Mouse (Mus musculus): ENCODE results near the gene Cdc27. TPM values are rescaled to one million over a fixed set of nuclear protein-coding genes. Genes with fewer than 3 reads are reported as not detected.
"Not testable (repeated sequence)": the region's sequence is repeated elsewhere in the genome, so short reads cannot be mapped to it uniquely, and the experiment has no call there.

Cdc27 gene
- polyA plus RNA-seq, 1 experiment from 2014 or later: 55.5 TPM

DNA sequence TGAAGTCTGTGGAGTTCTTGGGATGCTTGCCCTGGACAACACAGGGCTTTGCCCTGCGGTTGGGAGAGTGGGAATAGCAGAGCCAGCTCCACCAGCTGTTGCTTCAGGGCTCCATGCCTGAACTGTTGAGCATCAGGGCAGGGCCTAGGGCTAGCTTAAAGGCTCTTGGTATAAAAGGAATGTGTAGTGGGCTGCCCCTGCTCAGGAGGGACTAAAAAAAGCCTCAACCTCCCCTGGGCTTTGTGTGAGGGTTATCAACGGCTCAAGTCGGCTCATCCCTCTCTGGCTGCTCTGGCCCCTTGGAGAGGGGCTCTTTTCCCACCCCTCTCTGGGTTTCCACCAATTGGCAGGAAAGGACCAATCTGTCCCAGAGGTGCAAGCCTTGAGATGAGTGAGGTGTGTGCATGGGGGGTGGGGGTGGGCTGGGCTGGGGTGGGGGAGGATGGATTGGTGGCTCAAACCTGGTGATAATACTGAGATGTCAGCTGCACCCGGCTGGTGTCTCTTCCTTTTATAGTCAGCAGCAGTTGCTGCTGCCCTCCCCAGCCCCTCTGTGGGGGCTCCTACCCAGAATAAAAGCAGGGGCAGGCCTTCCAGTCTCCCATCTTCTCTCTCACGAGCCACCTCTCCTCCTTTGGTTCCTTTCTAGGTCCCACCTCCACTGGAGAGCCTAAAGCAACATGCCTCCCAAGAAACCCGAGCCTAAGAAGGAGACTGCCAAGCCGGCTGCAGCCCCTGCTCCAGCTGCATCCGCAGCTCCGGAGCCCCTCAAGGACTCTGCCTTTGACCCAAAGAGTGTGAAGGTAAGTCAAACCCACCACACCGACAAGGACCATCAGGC is 26.6 kb upstream of the Cdc27 start:
- Histone ChIP-seq H3K27me3 (ENCODE audit: control insufficient read depth, insufficient read depth, low read length) (no peaks in the 10 kb centered on the region), H3K9me3 (ENCODE audit: control insufficient read depth, low read length) (no peaks in the 10 kb centered on the region), H3K36me3 (ENCODE audit: control insufficient read depth, insufficient read depth, low read length) (no peaks in the 10 kb centered on the region), H3K4me2 (replicated peaks; ENCODE audit: low read depth, low read length) (no peak overlapping the region), H3K9ac (ENCODE audit: low read depth, low read length) (no peak overlapping the region), H3K27ac (ENCODE audit: low read depth, low read length) (no peak overlapping the region), H3K4me3 (ENCODE audit: low read length) (no peak overlapping the region), H3K4me1 (ENCODE audit: control insufficient read depth, insufficient read depth, low read length) (no peaks in the 10 kb centered on the region)
- 34% methylated on average over 10 of the region's 10 CpGs for WGBS
- ATAC-seq (ENCODE audit: low FRiP score, low TSS enrichment): no peak

- Histone ChIP-seq H3K4me1 (ENCODE audit: control insufficient read depth, insufficient read depth, low read length) (no peaks in the 10 kb centered on the region), H3K36me3 (ENCODE audit: control insufficient read depth, insufficient read depth, low read length) (no peaks in the 10 kb centered on the region), H3K9ac (ENCODE audit: low read depth, low read length) (no peak overlapping the region), H3K9me3 (ENCODE audit: control insufficient read depth, low read length) (no peaks in the 10 kb centered on the region), H3K27ac (ENCODE audit: low read depth, low read length) (no peak overlapping the region), H3K4me2 (replicated peaks; ENCODE audit: low read depth, low read length) (no peak overlapping the region), H3K27me3 (ENCODE audit: control insufficient read depth, insufficient read depth, low read length) (no peaks in the 10 kb centered on the region), H3K4me3 (ENCODE audit: low read length) (no peak overlapping the region)
- ATAC-seq (ENCODE audit: low FRiP score, low TSS enrichment): no peak
- WGBS: 51% methylated on average over 2 of the region's 2 CpGs
These were observed 22.1 kb upstream of the Cdc27 start for GRCm38 (mm10) chr11:104572566-104572965.

DNA sequence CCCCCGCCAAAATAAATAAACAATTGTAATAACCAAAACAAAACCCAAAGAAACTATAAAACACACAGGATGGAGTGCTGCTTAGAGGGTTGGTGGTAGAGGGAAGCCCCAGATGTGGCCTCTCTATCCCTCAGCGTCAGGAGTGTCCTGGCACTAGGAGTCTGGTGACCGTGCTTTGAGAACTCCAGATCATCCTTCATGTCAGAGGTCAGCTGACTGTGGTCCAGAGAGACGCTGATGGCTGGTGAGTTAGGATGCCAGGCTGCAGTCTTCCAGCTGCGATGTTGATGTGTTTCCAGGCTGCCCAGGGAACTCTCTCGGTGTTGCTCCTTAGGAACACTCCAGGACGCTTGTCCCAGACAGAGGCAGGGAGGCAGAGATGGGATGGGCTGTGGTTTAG is 21.7 kb upstream of the Cdc27 start:
- no peaks in the 10 kb centered on the region for H3K9me3 ChIP-seq (ENCODE audit: control insufficient read depth, low read length)
- H3K4me3 ChIP-seq (ENCODE audit: low read length): no peak overlapping the region
- H3K4me1 ChIP-seq (ENCODE audit: control insufficient read depth, insufficient read depth, low read length): no peaks in the 10 kb centered on the region
- H3K27me3 ChIP-seq (ENCODE audit: control insufficient read depth, insufficient read depth, low read length): no peaks in the 10 kb centered on the region
- H3K9ac ChIP-seq (ENCODE audit: low read depth, low read length): no peak overlapping the region
- no peak overlapping the region for H3K4me2 ChIP-seq (replicated peaks; ENCODE audit: low read depth, low read length)
- no peak for ATAC-seq (ENCODE audit: low FRiP score, low TSS enrichment)
- H3K27ac ChIP-seq (ENCODE audit: low read depth, low read length): no peak overlapping the region
- 43% methylated on average over 7 of the region's 7 CpGs for WGBS
- H3K36me3 ChIP-seq (ENCODE audit: control insufficient read depth, insufficient read depth, low read length): no peaks in the 10 kb centered on the region

DNA sequence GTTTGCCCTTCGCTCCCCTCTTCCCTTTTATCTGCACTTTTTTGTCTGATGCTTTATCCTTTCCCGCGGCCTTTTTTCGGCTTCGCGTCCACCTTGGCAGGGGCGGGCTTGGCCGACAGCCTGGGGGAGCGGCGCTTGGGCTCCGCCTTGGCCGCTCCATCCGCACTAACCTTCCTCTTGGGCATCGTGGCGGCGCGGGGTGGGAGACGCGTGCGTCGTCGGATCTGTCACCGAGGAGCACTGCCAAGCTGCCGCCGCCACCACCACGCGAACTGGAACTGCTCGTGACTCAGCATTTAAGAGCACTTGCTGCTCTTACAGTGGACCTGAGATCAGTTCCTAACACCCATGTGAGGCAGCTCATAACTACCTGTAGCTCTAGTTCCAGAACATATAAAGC is 21.0 kb upstream of the Cdc27 start:
- H3K9ac ChIP-seq (ENCODE audit: low read depth, low read length); H3K4me1 ChIP-seq (ENCODE audit: control insufficient read depth, insufficient read depth, low read length); H3K27me3 ChIP-seq (ENCODE audit: control insufficient read depth, insufficient read depth, low read length); ATAC-seq (ENCODE audit: low FRiP score, low TSS enrichment); H3K36me3 ChIP-seq (ENCODE audit: control insufficient read depth, insufficient read depth, low read length); H3K9me3 ChIP-seq (ENCODE audit: control insufficient read depth, low read length); H3K27ac ChIP-seq (ENCODE audit: low read depth, low read length): not testable (repeated sequence)
- 2% methylated on average over 28 of the region's 28 CpGs for WGBS
- peak overlapping the region; percentile 36 for H3K4me3 ChIP-seq (ENCODE audit: low read length)
- peak overlapping the region; percentile 60 for H3K4me2 ChIP-seq (replicated peaks; ENCODE audit: low read depth, low read length)

- H3K4me3 ChIP-seq (ENCODE audit: low read length); H3K36me3 ChIP-seq (ENCODE audit: control insufficient read depth, insufficient read depth, low read length); H3K9ac ChIP-seq (ENCODE audit: low read depth, low read length); ATAC-seq (ENCODE audit: low FRiP score, low TSS enrichment); H3K27me3 ChIP-seq (ENCODE audit: control insufficient read depth, insufficient read depth, low read length); H3K4me1 ChIP-seq (ENCODE audit: control insufficient read depth, insufficient read depth, low read length); H3K27ac ChIP-seq (ENCODE audit: low read depth, low read length); H3K9me3 ChIP-seq (ENCODE audit: control insufficient read depth, low read length); H3K4me2 ChIP-seq (replicated peaks; ENCODE audit: low read depth, low read length): not testable (repeated sequence)
- WGBS: 82% methylated on average over 8 of the region's 8 CpGs
These were observed 20.1 kb upstream of the Cdc27 start for GRCm38 (mm10) chr11:104570515-104570914.

DNA sequence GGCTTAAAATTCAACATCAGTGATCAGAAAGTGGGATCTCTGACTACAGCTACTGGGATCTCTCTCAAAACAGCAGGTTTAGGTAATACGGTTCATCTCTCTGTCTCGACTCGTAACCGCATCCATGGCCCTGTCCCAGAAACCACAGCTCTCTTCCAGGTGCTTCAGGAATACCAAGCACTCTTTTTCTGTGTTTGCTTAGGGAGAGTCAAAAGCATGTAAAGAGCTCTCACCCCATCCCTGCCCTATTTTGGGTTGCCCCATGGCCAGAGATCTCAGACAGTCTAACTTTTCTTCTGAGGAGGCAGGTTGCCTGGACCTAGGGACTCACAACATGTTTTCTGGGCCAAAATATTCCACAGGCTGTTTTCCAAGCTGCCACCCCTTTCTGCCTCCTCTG is 17.9 kb upstream of the Cdc27 start:
- no peak for ATAC-seq (ENCODE audit: low FRiP score, low TSS enrichment)
- H3K4me2 ChIP-seq (replicated peaks; ENCODE audit: low read depth, low read length): no peak overlapping the region
- 97% methylated on average over 4 of the region's 4 CpGs for WGBS
- no peaks in the 10 kb centered on the region for H3K36me3 ChIP-seq (ENCODE audit: control insufficient read depth, insufficient read depth, low read length)
- no peaks in the 10 kb centered on the region for H3K27me3 ChIP-seq (ENCODE audit: control insufficient read depth, insufficient read depth, low read length)
- H3K9me3 ChIP-seq (ENCODE audit: control insufficient read depth, low read length): no peaks in the 10 kb centered on the region
- H3K27ac ChIP-seq (ENCODE audit: low read depth, low read length): no peak overlapping the region
- H3K4me1 ChIP-seq (ENCODE audit: control insufficient read depth, insufficient read depth, low read length): no peaks in the 10 kb centered on the region
- H3K9ac ChIP-seq (ENCODE audit: low read depth, low read length): no peak overlapping the region
- H3K4me3 ChIP-seq (ENCODE audit: low read length): no peak overlapping the region

DNA sequence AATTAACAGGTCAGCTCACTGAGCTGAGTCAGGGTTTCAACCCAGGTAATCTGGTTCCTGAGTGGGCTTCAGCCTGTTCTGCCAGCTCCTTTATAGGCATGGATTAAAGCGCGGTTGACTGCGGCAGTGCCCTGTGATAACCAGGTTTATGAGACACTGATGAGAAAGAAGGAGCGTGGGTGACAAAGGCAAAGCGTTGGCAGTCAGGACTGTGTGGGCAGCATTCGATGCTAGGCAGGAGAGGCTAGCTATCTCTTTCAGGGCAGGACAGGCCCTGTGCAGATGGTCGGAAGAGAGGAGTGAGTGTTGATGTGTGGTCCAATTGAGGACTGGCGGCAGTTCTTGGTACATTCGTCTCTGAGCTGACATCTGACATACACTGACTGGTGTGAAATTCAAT is 17.3 kb upstream of the Cdc27 start:
- Histone ChIP-seq H3K9me3 (ENCODE audit: control insufficient read depth, low read length) (no peaks in the 10 kb centered on the region), H3K27ac (ENCODE audit: low read depth, low read length) (no peak overlapping the region), H3K9ac (ENCODE audit: low read depth, low read length) (no peak overlapping the region), H3K4me2 (replicated peaks; ENCODE audit: low read depth, low read length) (no peak overlapping the region), H3K4me1 (ENCODE audit: control insufficient read depth, insufficient read depth, low read length) (no peaks in the 10 kb centered on the region), H3K27me3 (ENCODE audit: control insufficient read depth, insufficient read depth, low read length) (no peaks in the 10 kb centered on the region), H3K36me3 (ENCODE audit: control insufficient read depth, insufficient read depth, low read length) (no peaks in the 10 kb centered on the region), H3K4me3 (ENCODE audit: low read length) (no peak overlapping the region)
- 75% methylated on average over 9 of the region's 9 CpGs for WGBS
- ATAC-seq (ENCODE audit: low FRiP score, low TSS enrichment): no peak

DNA sequence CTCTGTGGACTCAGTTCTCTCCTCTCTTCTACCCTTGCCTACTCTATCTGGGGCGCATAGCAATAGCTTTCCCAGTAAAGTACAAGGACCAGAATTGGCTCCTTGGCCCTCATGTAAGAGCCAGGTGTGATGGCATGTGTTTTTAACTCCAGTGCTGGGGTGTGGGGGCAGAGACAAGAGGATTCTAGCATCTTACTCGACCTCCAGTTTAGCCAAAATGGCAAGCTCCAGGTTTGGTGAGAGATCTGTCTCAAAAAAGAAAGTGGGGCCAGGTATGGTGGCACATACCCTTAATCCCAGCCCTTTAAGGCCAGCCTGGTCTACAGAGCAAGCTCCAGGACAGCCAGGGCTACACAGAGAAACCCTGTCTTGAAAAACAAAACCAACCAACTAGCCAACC is 16.4 kb upstream of the Cdc27 start:
- H3K27ac ChIP-seq (ENCODE audit: low read depth, low read length): no peak overlapping the region
- H3K4me1 ChIP-seq (ENCODE audit: control insufficient read depth, insufficient read depth, low read length): no peaks in the 10 kb centered on the region
- H3K36me3 ChIP-seq (ENCODE audit: control insufficient read depth, insufficient read depth, low read length): no peaks in the 10 kb centered on the region
- H3K4me3 ChIP-seq (ENCODE audit: low read length): no peak overlapping the region
- no peaks in the 10 kb centered on the region for H3K27me3 ChIP-seq (ENCODE audit: control insufficient read depth, insufficient read depth, low read length)
- H3K9me3 ChIP-seq (ENCODE audit: control insufficient read depth, low read length): no peaks in the 10 kb centered on the region
- ATAC-seq (ENCODE audit: low FRiP score, low TSS enrichment): no peak
- WGBS: 70% methylated on average over 2 of the region's 2 CpGs
- no peak overlapping the region for H3K4me2 ChIP-seq (replicated peaks; ENCODE audit: low read depth, low read length)
- no peak overlapping the region for H3K9ac ChIP-seq (ENCODE audit: low read depth, low read length)

DNA sequence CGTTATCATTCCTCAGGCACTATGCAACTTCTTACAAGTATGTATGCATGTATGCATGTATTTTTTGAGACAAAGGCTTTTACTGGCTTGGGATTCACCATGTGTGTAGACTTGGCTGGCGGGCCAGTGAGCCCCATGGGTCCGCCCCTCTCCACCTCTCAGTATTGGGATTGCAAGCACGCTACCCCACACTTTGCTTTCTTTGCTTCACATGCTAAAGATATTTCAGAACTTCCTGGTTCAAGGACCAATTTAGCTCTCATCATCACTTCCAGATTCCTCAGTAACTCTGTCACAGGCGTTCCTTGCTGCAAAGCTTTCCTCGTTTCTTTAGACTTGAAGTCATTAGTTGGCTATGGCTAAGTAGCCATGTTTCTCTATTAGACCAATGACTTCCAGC is 15.7 kb upstream of the Cdc27 start:
- no peaks in the 10 kb centered on the region for H3K36me3 ChIP-seq (ENCODE audit: control insufficient read depth, insufficient read depth, low read length)
- no peaks in the 10 kb centered on the region for H3K9me3 ChIP-seq (ENCODE audit: control insufficient read depth, low read length)
- no peaks in the 10 kb centered on the region for H3K4me1 ChIP-seq (ENCODE audit: control insufficient read depth, insufficient read depth, low read length)
- no peak overlapping the region for H3K27ac ChIP-seq (ENCODE audit: low read depth, low read length)
- no peak overlapping the region for H3K9ac ChIP-seq (ENCODE audit: low read depth, low read length)
- H3K27me3 ChIP-seq (ENCODE audit: control insufficient read depth, insufficient read depth, low read length): no peaks in the 10 kb centered on the region
- H3K4me3 ChIP-seq (ENCODE audit: low read length): no peak overlapping the region
- no peak overlapping the region for H3K4me2 ChIP-seq (replicated peaks; ENCODE audit: low read depth, low read length)
- WGBS: 82% methylated on average over 6 of the region's 6 CpGs
- ATAC-seq (ENCODE audit: low FRiP score, low TSS enrichment): no peak

Data from kidney, embryonic 14.5 days (tissue).